In the genomic region with DNA sequence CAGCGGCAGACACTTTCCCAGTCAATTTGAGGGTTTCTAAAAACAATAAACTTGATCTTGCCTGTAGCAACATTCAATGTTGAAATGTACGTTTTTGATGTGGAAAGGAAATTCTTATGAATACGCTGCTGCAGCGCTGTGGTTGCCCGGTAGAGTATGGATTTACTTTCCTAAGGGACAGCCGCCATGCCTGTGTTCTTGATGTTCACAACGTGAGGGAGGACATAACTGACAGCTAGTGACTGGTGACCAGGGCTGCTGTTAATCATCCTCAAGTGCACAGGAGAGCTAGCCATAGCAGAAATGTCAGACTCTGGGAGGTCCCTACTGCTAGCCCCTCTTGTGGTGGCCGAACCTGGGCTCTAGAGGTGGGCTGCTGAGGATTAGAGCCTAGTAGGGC, we compare ENCODE assay signal across 13 mouse cellular contexts. TPM values are rescaled to one million over a fixed set of nuclear protein-coding genes. Genes with fewer than 3 reads are reported as not detected.
DNase-seq lines count a peak whose midpoint lies in the region; ATAC-seq lines count a peak whose summit lies in the region.
"Had no signal": no experiment of that assay in that cellular context is flagged by ENCODE, and none has a peak within 500 bp of the region (broad histone marks: within the 10 kb centered on the region; RNA-seq: fewer than 3 reads in every experiment).

No protein-coding gene starts in this region.

- H3K9ac ChIP-seq in heart, embryonic 13.5 days, result 0 out of 2 replicates have a peak overlapping the region, but pooled peaks have one; percentile 19
- no peak overlapping the region for H3K9ac ChIP-seq in lung, embryonic 15.5 days
- no peak overlapping the region for H3K9ac ChIP-seq in hindbrain, embryonic 13.5 days
- no peak overlapping the region for H3K9ac ChIP-seq in stomach, embryonic 15.5 days
- H3K9ac ChIP-seq: forebrain, postnatal 0 days had no signal

- H3K4me1 ChIP-seq in heart, embryonic 13.5 days, result peaks cover 61% of the 10 kb centered on the region
- H3K4me1 ChIP-seq in lung, embryonic 15.5 days, result peaks cover 46% of the 10 kb centered on the region
- peaks cover 25% of the 10 kb centered on the region for H3K4me1 ChIP-seq in hindbrain, embryonic 13.5 days (replicated peaks)
- peaks cover 10% of the 10 kb centered on the region for H3K4me1 ChIP-seq in stomach, embryonic 15.5 days

- no peaks in the 10 kb centered on the region for H3K36me3 ChIP-seq in heart, embryonic 13.5 days
- H3K36me3 ChIP-seq in lung, embryonic 15.5 days, result no peaks in the 10 kb centered on the region
- peaks cover 12% of the 10 kb centered on the region for H3K36me3 ChIP-seq in hindbrain, embryonic 13.5 days
- H3K36me3 ChIP-seq in stomach, embryonic 15.5 days, result no peaks in the 10 kb centered on the region

- no peaks in the 10 kb centered on the region for H3K9me3 ChIP-seq in heart, embryonic 13.5 days
- no peaks in the 10 kb centered on the region for H3K9me3 ChIP-seq in lung, embryonic 15.5 days
- no peaks in the 10 kb centered on the region for H3K9me3 ChIP-seq in hindbrain, embryonic 13.5 days
- H3K9me3 ChIP-seq in stomach, embryonic 15.5 days, result no peaks in the 10 kb centered on the region

- peak overlapping the region; percentile 74 for H3K27ac ChIP-seq in heart, embryonic 13.5 days (replicated peaks)
- H3K27ac ChIP-seq in lung, embryonic 15.5 days, result peak overlapping the region; percentile 53; the same call in 1 of the 2 replicates
- H3K27ac ChIP-seq in hindbrain, embryonic 13.5 days, result peak overlapping the region; percentile 44
- peak overlapping the region; percentile 81 for H3K27ac ChIP-seq in stomach, embryonic 15.5 days

- no peak overlapping the region for H3K4me2 ChIP-seq in heart, embryonic 13.5 days
- no peak overlapping the region for H3K4me2 ChIP-seq in lung, embryonic 15.5 days
- H3K4me2 ChIP-seq in hindbrain, embryonic 13.5 days, result no peak overlapping the region
- H3K4me2 ChIP-seq in stomach, embryonic 15.5 days, result peak overlapping the region; percentile 16; the same call in 1 of the 2 replicates

- intact Hi-C loops in left cerebral cortex, postnatal 25 days (cut with DNase I), result no loop called here

- no peaks in the 10 kb centered on the region for H3K27me3 ChIP-seq in heart, embryonic 13.5 days (replicated peaks)
- no peaks in the 10 kb centered on the region for H3K27me3 ChIP-seq in lung, embryonic 15.5 days
- no peaks in the 10 kb centered on the region for H3K27me3 ChIP-seq in hindbrain, embryonic 13.5 days
- H3K27me3 ChIP-seq in stomach, embryonic 15.5 days (replicated peaks), result no peaks in the 10 kb centered on the region
- H3K27me3 ChIP-seq: Patski had no signal

- WGBS in heart, embryonic 13.5 days, result 55% methylated on average over 8 of the region's 8 CpGs
- 48% methylated on average over 8 of the region's 8 CpGs for WGBS in lung, embryonic 15.5 days
- WGBS in hindbrain, embryonic 13.5 days, result 70% methylated on average over 8 of the region's 8 CpGs
- 53% methylated on average over 8 of the region's 8 CpGs for WGBS in stomach, embryonic 15.5 days

- DNase-seq in heart, adult 8-10 months (ENCODE audit: low spot score), result no peak
- no peak for DNase-seq in lung, postnatal 10 days
- DNase-seq in left cerebral cortex, postnatal 25 days (ENCODE audit: low spot score in 2 of 2), result no peak
- DNase-seq: adrenal gland, postnatal 10 days; forebrain, postnatal 0 days; kidney, postnatal 36 days had no signal

- no peak overlapping the region for H3K4me3 ChIP-seq in heart, embryonic 13.5 days
- H3K4me3 ChIP-seq in lung, embryonic 15.5 days, result no peak overlapping the region
- H3K4me3 ChIP-seq in hindbrain, embryonic 13.5 days, result no peak overlapping the region
- no peak overlapping the region for H3K4me3 ChIP-seq in stomach, embryonic 15.5 days (replicated peaks)

- ATAC-seq in heart, embryonic 13.5 days (ENCODE audit: extremely low read depth, insufficient number of reproducible peaks, low FRiP score, low TSS enrichment), result no peak
- ATAC-seq in lung, embryonic 15.5 days (ENCODE audit: borderline replicate concordance, extremely low read depth, low FRiP score, low TSS enrichment), result no peak
- ATAC-seq in hindbrain, embryonic 13.5 days (ENCODE audit: low FRiP score), result no peak
- ATAC-seq in stomach, embryonic 15.5 days (ENCODE audit: insufficient read depth, low FRiP score, low read depth), result no peak
- ATAC-seq: Patski had no signal

RNA-seq across cellular contexts. Expression of a gene that starts 29.6 kb away (rescaled TPM):
- polyA plus RNA-seq in heart, embryonic 13.5 days (2015; fragmentation: Nextera tagmentation; extraction: Ambion mirVana), result not detected in 2 replicates
- not detected for total RNA-seq in heart, adult 8-10 months (2022)
- polyA plus RNA-seq in lung, embryonic 15.5 days (2015; fragmentation: Nextera tagmentation; extraction: Ambion mirVana), result not detected in 2 replicates
- polyA plus RNA-seq in hindbrain, embryonic 13.5 days (2015; fragmentation: Nextera tagmentation; extraction: Ambion mirVana), result not detected in 2 replicates
- polyA plus RNA-seq in stomach, embryonic 15.5 days (2015; fragmentation: Nextera tagmentation; extraction: Ambion mirVana), result not detected in 2 replicates
- not detected for total RNA-seq in left cerebral cortex, postnatal 25 days (2021)
- total RNA-seq: adrenal gland, postnatal 10 days; forebrain, postnatal 0 days; left cerebral cortex, adult 18-20 months had no signal
- polyA plus RNA-seq: liver, embryonic 16.5 days; Patski had no signal

RNA-seq across cellular contexts. Expression of a gene that starts 40.1 kb away (rescaled TPM):
- polyA plus RNA-seq in heart, embryonic 13.5 days (2015; fragmentation: Nextera tagmentation; extraction: Ambion mirVana), result 24.0 and 25.0 TPM in 2 replicates
- 10 to 100 TPM in 3 of 4 experiments, 1 to 10 TPM in 1; 10.0 to 11.2 (median 10.5) TPM for total RNA-seq in heart, adult 8-10 months (2022)
- 35.7 and 36.4 TPM in 2 replicates for polyA plus RNA-seq in lung, embryonic 15.5 days (2015; fragmentation: Nextera tagmentation; extraction: Ambion mirVana)
- polyA plus RNA-seq in hindbrain, embryonic 13.5 days (2015; fragmentation: Nextera tagmentation; extraction: Ambion mirVana), result 35.7 and 37.6 TPM in 2 replicates
- polyA plus RNA-seq in stomach, embryonic 15.5 days (2015; fragmentation: Nextera tagmentation; extraction: Ambion mirVana), result 32.5 and 35.8 TPM in 2 replicates
- 10 to 100 TPM; 15.4 to 16.6 TPM for total RNA-seq in left cerebral cortex, postnatal 25 days (2021)
